Mouse (Mus musculus) ovary, adult 2 months (tissue): ENCODE data around the gene Pex19. TPM values are rescaled to one million over a fixed set of nuclear protein-coding genes. Genes with fewer than 3 reads are reported as not detected.

Source experiments
- polyA plus RNA-seq: library from polyadenylated mRNA; depleted of rRNA; stranded (reverse); fragments of >200 nt; gene quantifications from 2 replicates; pipeline ENCODE4 v1.2.3, GENCODE M21; 2012; rRNA removed

Pex19 gene
- polyA plus RNA-seq = 82.2 and 100.0 TPM in 2 replicates

GRCm38 (mm10) chr1:172126376-172127347 lies at the start of gene Pex19:
Pex19 (plus strand) TSS chr1:172126755.

GRCm38 (mm10) chr1:172082101-172082898 lies 44.3 kb upstream of the Pex19 start, which contains the start of the genes Copa and Ncstn:
Copa (plus strand) TSS chr1:172082529.
Ncstn (minus strand) TSS chr1:172082795.

GRCm38 (mm10) chr1:172147835-172148278 lies 21.3 kb downstream of the Pex19 start, which contains the start of gene Dcaf8:
Dcaf8 (plus strand) TSS chr1:172148084.

Other genes with a start within 250 kb of the Pex19 start
- gene Gm10521, start 231.1 kb upstream of the Pex19 start, polyA plus RNA-seq = 0.31 and 0.79 TPM in 2 replicates
- 0.13 TPM in 1 of 2 replicates, not detected in the other for gene Slamf6, start 209.2 kb upstream of the Pex19 start, polyA plus RNA-seq
- gene Vangl2, start 98.3 kb upstream of the Pex19 start, polyA plus RNA-seq = 13.3 and 18.3 TPM in 2 replicates
- gene Nhlh1, start 69.2 kb upstream of the Pex19 start, polyA plus RNA-seq = not detected in 2 replicates
- gene Copa, start 44.2 kb upstream of the Pex19 start, polyA plus RNA-seq = 23.4 and 26.6 TPM in 2 replicates
- gene Ncstn, start 44.0 kb upstream of the Pex19 start, polyA plus RNA-seq = 112 and 126 TPM in 2 replicates
- 91.8 and 97.8 TPM in 2 replicates for gene Dcaf8, start 21.3 kb downstream of the Pex19 start, polyA plus RNA-seq
- 57.2 and 67.0 TPM in 2 replicates for gene Pea15a, start 80.0 kb downstream of the Pex19 start, polyA plus RNA-seq
- 5.3 and 6.4 TPM in 2 replicates for gene Casq1, start 93.1 kb downstream of the Pex19 start, polyA plus RNA-seq
- 0.09 and 0.45 TPM in 2 replicates for gene Atp1a4, start 131.7 kb downstream of the Pex19 start, polyA plus RNA-seq
- gene Igsf8, start 134.9 kb downstream of the Pex19 start, polyA plus RNA-seq = 327 and 349 TPM in 2 replicates
- 36.8 and 41.8 TPM in 2 replicates for gene Atp1a2, start 171.3 kb downstream of the Pex19 start, polyA plus RNA-seq
- 0.23 and 0.35 TPM in 2 replicates for gene Kcnj9, start 202.6 kb downstream of the Pex19 start, polyA plus RNA-seq
- gene Kcnj10, start 214.5 kb downstream of the Pex19 start, polyA plus RNA-seq = 0.27 and 0.58 TPM in 2 replicates
- gene Pigm, start 249.8 kb downstream of the Pex19 start, polyA plus RNA-seq = 12.9 and 13.4 TPM in 2 replicates